Comparison of ENCODE assay signal across 8 mouse cellular contexts in genomic region chr5:66200044-66200443, GRCm38 (mm10). TPM values are rescaled to one million over a fixed set of nuclear protein-coding genes. Genes with fewer than 3 reads are reported as not detected.
DNase-seq lines count a peak whose midpoint lies in the region; ATAC-seq and TF ChIP-seq lines count a peak whose summit lies in the region.
"Had no signal": no experiment of that assay in that cellular context is flagged by ENCODE, and none has a peak within 500 bp of the region (broad histone marks: within the 10 kb centered on the region; RNA-seq: fewer than 3 reads in every experiment).

No protein-coding gene starts in this region.

- ATAC-seq in midbrain, postnatal 0 days (ENCODE audit: low FRiP score), result no peak

- no peaks in the 10 kb centered on the region for H3K79me2 ChIP-seq in CH12.LX (replicated peaks; ENCODE audit: control insufficient read depth, extremely low read depth, insufficient read depth, poor library complexity, severe bottlenecking)
- H3K79me2 ChIP-seq in myocyte (ENCODE audit: control insufficient read depth, insufficient read depth), result no peaks in the 10 kb centered on the region

- H3K9ac ChIP-seq in CH12.LX (ENCODE audit: insufficient read depth, low read depth), result no peak overlapping the region
- no peak overlapping the region for H3K9ac ChIP-seq in midbrain, postnatal 0 days (replicated peaks; ENCODE audit: low read length, poor library complexity, severe bottlenecking)

- no peak overlapping the region for H3K4me2 ChIP-seq in CH12.LX (ENCODE audit: insufficient read depth, low read depth, poor library complexity, severe bottlenecking)
- H3K4me2 ChIP-seq in myocyte (ENCODE audit: low read depth), result peak overlapping the region; percentile 49
- H3K4me2 ChIP-seq in midbrain, postnatal 0 days (ENCODE audit: low read depth, low read length, poor library complexity, severe bottlenecking), result no peak overlapping the region

- H3K4me3 ChIP-seq in CH12.LX (replicated peaks in 1 of 3; ENCODE audit: low read depth in 2 of 3, low read length in 2 of 3, poor library complexity in 1 of 3), result no peak overlapping the region
- no peak overlapping the region for H3K4me3 ChIP-seq in myocyte
- no peak overlapping the region for H3K4me3 ChIP-seq in midbrain, postnatal 0 days (ENCODE audit: low read depth, low read length)
- H3K4me3 ChIP-seq: heart, adult 2 months had no signal

- TF ChIP-seq POLR2A in CH12.LX (IDR thresholded peaks at IDR 0.05; ENCODE audit: low read depth, low read length), result no peak
- no peak for TF ChIP-seq POLR2A in myocyte (IDR thresholded peaks at IDR 0.05; ENCODE audit: insufficient read length, low read depth)

- in situ Hi-C loops in CH12.LX (cut with MboI; ENCODE audit: low pct_ligation_motif_present, low pct_unique_long_range_greater_than_20kb, low sequenced_read_pairs), result no loop called here

- H3K36me3 ChIP-seq in CH12.LX (replicated peaks in 1 of 2; ENCODE audit: control insufficient read depth in 1 of 2, insufficient read depth in 1 of 2, low read length in 1 of 2), result no peaks in the 10 kb centered on the region
- H3K36me3 ChIP-seq in myocyte (ENCODE audit: control insufficient read depth, insufficient read depth), result no peaks in the 10 kb centered on the region
- H3K36me3 ChIP-seq in midbrain, postnatal 0 days (ENCODE audit: insufficient read depth, low read length), result no peaks in the 10 kb centered on the region

- DNase-seq in 416B (ENCODE audit: low read depth) (peak; percentile 97), CH12.LX (ENCODE audit: extremely low read depth) (peak; percentile 34)
- DNase-seq in heart, postnatal 14 days, result peak; percentile 3 to 22
- no peak for DNase-seq in cerebellum, postnatal 10 days
- no peak for DNase-seq in midbrain, postnatal 0 days (ENCODE audit: low spot score)
- no peak for DNase-seq in frontal cortex, postnatal 36 days (ENCODE audit: low spot score in 2 of 2)

- dilution Hi-C loops in CH12.LX (cut with MboI; ENCODE audit: extremely low pct_ligation_motif_present, extremely low pct_unique_long_range_greater_than_20kb, low sequenced_read_pairs), result no loop called here

- no peak overlapping the region for H3K27ac ChIP-seq in CH12.LX (ENCODE audit: insufficient read depth, low read depth)
- H3K27ac ChIP-seq in midbrain, postnatal 0 days (ENCODE audit: low read depth, low read length), result no peak overlapping the region
- H3K27ac ChIP-seq: heart, adult 2 months had no signal

- TF ChIP-seq CTCF in CH12.LX (conservative IDR thresholded peaks at IDR 0.05 in 1 of 2, IDR thresholded peaks at IDR 0.05 in 1 of 2; ENCODE audit: low read depth in 2 of 2, low read length in 2 of 2), result no peak
- no peak for TF ChIP-seq CTCF in midbrain, postnatal 0 days (IDR thresholded peaks at IDR 0.05)

- peaks cover 2 to 5% of the 10 kb centered on the region in 2 experiments; a peak in 3 of 4 replicates for H3K4me1 ChIP-seq in CH12.LX (ENCODE audit: control insufficient read depth in 1 of 2, insufficient read depth in 2 of 2)
- H3K4me1 ChIP-seq in midbrain, postnatal 0 days (ENCODE audit: insufficient read depth, low read length), result no peaks in the 10 kb centered on the region

- WGBS in midbrain, postnatal 0 days, result 71% methylated on average over 10 of the region's 10 CpGs

- TF ChIP-seq RAD21 in CH12.LX (IDR thresholded peaks at IDR 0.05; ENCODE audit: low read depth, low read length), result no peak

- no peaks in the 10 kb centered on the region for H3K9me3 ChIP-seq in CH12.LX (replicated peaks; ENCODE audit: low read length)
- H3K9me3 ChIP-seq in midbrain, postnatal 0 days (ENCODE audit: low read length), result no peaks in the 10 kb centered on the region

- no peaks in the 10 kb centered on the region for H3K27me3 ChIP-seq in CH12.LX (replicated peaks)
- H3K27me3 ChIP-seq in myocyte (ENCODE audit: control insufficient read depth, insufficient read depth, insufficient read length), result no peaks in the 10 kb centered on the region
- no peaks in the 10 kb centered on the region for H3K27me3 ChIP-seq in midbrain, postnatal 0 days (ENCODE audit: insufficient read depth, low read length)

- intact Hi-C loops in heart, postnatal 14 days (cut with DNase I), result no loop called here

- no peak for TF ChIP-seq EP300 in CH12.LX (IDR thresholded peaks at IDR 0.05; ENCODE audit: low read length)

- H3ac ChIP-seq in myocyte (ENCODE audit: control insufficient read depth, insufficient read length), result no peak overlapping the region

TF ChIP-seq in CH12.LX, 34 proteins besides CTCF, POLR2A, EP300 and RAD21:
- TF ChIP-seq JUND (conservative IDR thresholded peaks at IDR 0.05; ENCODE audit: low read depth, low read length), result no peak
- TF ChIP-seq POLR2AphosphoS2 (IDR thresholded peaks at IDR 0.05; ENCODE audit: low read depth, low read length), result no peak
- no peak for TF ChIP-seq ELF1 (IDR thresholded peaks at IDR 0.05; ENCODE audit: low read depth, low read length)
- TF ChIP-seq KAT2A (IDR thresholded peaks at IDR 0.05; ENCODE audit: insufficient replicate concordance, low read length), result no peak
- TF ChIP-seq PAX5 (IDR thresholded peaks at IDR 0.05; ENCODE audit: low read length), result no peak
- TF ChIP-seq NRF1 (IDR thresholded peaks at IDR 0.05; ENCODE audit: low read depth, low read length), result no peak
- peak; percentile 50; the same call in 1 of the 2 replicates for TF ChIP-seq MAX (IDR thresholded peaks at IDR 0.05; ENCODE audit: low read length)
- TF ChIP-seq BHLHE40 (IDR thresholded peaks at IDR 0.05; ENCODE audit: low read depth, low read length), result peak; percentile 29; the same call in 1 of the 2 replicates
- 0 out of 2 replicates have a peak, but pooled peaks have one; percentile 40 for TF ChIP-seq MYC (IDR thresholded peaks at IDR 0.05; ENCODE audit: low read depth, low read length)

TF ChIP-seq in myocyte, 11 proteins besides CTCF, POLR2A, EP300 and RAD21:
- TF ChIP-seq MAX (IDR thresholded peaks at IDR 0.05; ENCODE audit: low read depth) (peak; percentile 94), USF1 (IDR thresholded peaks at IDR 0.05; ENCODE audit: low read depth) (peak; percentile 52), MYOG (IDR thresholded peaks at IDR 0.05; ENCODE audit: control insufficient read depth in 1 of 3, insufficient read depth in 1 of 3, insufficient read length in 2 of 3, low read depth in 2 of 3) (peak in 2 of 3 experiments; percentile 41 to 80), MYOD1 (IDR thresholded peaks at IDR 0.05; ENCODE audit: control insufficient read depth in 1 of 3, insufficient read length in 2 of 3, low read depth in 2 of 3) (peak in 2 of 3 experiments; percentile 7 to 68), REST (IDR thresholded peaks at IDR 0.05; ENCODE audit: insufficient read depth, insufficient read length) (no peak), SRF (IDR thresholded peaks at IDR 0.05; ENCODE audit: control insufficient read depth, insufficient read length, low read depth) (no peak)

RNA-seq across cellular contexts. Expression of gene Rbm47, which starts 27.1 kb away (rescaled TPM):
- total RNA-seq in CH12.LX (2012; rRNA removed), result 9.2 and 11.3 TPM in 2 replicates
- total RNA-seq in CH12.LX (2014; rRNA removed), result 0.08 and 0.43 TPM in 2 replicates
- polyA plus RNA-seq in CH12.LX (2012; ENCODE audit: insufficient read length, low read depth), result 0.91 and 1.1 TPM in 2 replicates
- 1 to 10 TPM; 2.7 to 2.8 TPM for total RNA-seq in heart, postnatal 14 days (2021)
- 0.10 TPM for polyA plus RNA-seq in myocyte (2012; fragmentation: generic; extraction: Trizol)
- total RNA-seq in midbrain, postnatal 0 days (2014; rRNA removed), result 2.5 and 3.0 TPM in 2 replicates
- polyA plus RNA-seq in midbrain, postnatal 0 days (2015; fragmentation: Nextera tagmentation; extraction: Ambion mirVana), result 1.3 and 1.4 TPM in 2 replicates

RNA-seq across cellular contexts. Expression of gene Nsun7, which starts 59.7 kb away (rescaled TPM):
- 0.04 and 0.13 TPM in 2 replicates for total RNA-seq in CH12.LX (2012; rRNA removed)
- not detected in 2 replicates for total RNA-seq in CH12.LX (2014; rRNA removed)
- 0.15 TPM in 1 of 2 replicates, not detected in the other for polyA plus RNA-seq in CH12.LX (2012; ENCODE audit: insufficient read length, low read depth)
- total RNA-seq in heart, postnatal 14 days (2021), result under 1 TPM; 0.07 to 0.17 TPM
- not detected for polyA plus RNA-seq in myocyte (2012; fragmentation: generic; extraction: Trizol)
- 4.7 and 6.9 TPM in 2 replicates for total RNA-seq in midbrain, postnatal 0 days (2014; rRNA removed)
- 2.9 and 3.1 TPM in 2 replicates for polyA plus RNA-seq in midbrain, postnatal 0 days (2015; fragmentation: Nextera tagmentation; extraction: Ambion mirVana)
- total RNA-seq: heart, adult 2 months had no signal

Comparison
In these comparisons a context has a peak if more than half of its experiments do, and no peak if none do; other contexts are left out.
1. DNase-seq: peak in 416B (single experiment), CH12.LX (single experiment) and heart, postnatal 14 days (2 of 2); none in cerebellum, postnatal 10 days (0 of 2), midbrain, postnatal 0 days (single experiment) and frontal cortex, postnatal 36 days (0 of 2).